Mouse (Mus musculus) limb, embryonic 14.5 days (tissue): ENCODE data around the gene Gm10273. TPM values are rescaled to one million over a fixed set of nuclear protein-coding genes. Genes with fewer than 3 reads are reported as not detected.
"Not testable (repeated sequence)": the region's sequence is repeated elsewhere in the genome, so short reads cannot be mapped to it uniquely, and the experiment has no call there.

ENCODE experiments used
- ATAC-seq: fragments of 200-750 bp; cut with Nextera tagmentation; 2 replicates; pipeline ENCODE4 v1.8.0; 2017; ENCODE audit warnings: low read depth, moderate number of reproducible peaks, moderate TSS enrichment; ENCODE audit not compliant: low FRiP score
- DNase-seq: peaks from one replicate; pipeline ENCODE4 v3.0.0-alpha.2; 2015; ENCODE audit warnings: low spot score
- H3K27ac ChIP-seq: fragments of 300-500 bp; sonication (generic); replicated peaks from 2 replicates; pipeline ENCODE4 v1.5.1; 2014; ENCODE audit warnings: low read depth, mild to moderate bottlenecking, low read length, moderate library complexity, mixed read lengths
- H3K27me3 ChIP-seq: fragments of 300-500 bp; sonication (generic); 2 replicates; pipeline ENCODE4 v1.6.1; 2014; ENCODE audit warnings: low read length, mixed read lengths; ENCODE audit not compliant: control insufficient read depth, insufficient read depth
- H3K36me3 ChIP-seq: fragments of 300-500 bp; sonication (generic); 2 replicates; pipeline ENCODE4 v1.6.1; 2014; ENCODE audit warnings: mild to moderate bottlenecking, low read length, moderate library complexity, mixed read lengths; ENCODE audit not compliant: control insufficient read depth, insufficient read depth
- H3K4me1 ChIP-seq: fragments of 300-500 bp; sonication (generic); 2 replicates; pipeline ENCODE4 v1.6.1; 2014; ENCODE audit warnings: antibody characterized with exemption, low read length, mixed read lengths; ENCODE audit not compliant: control insufficient read depth, insufficient read depth
- H3K4me2 ChIP-seq: fragments of 300-500 bp; sonication (generic); replicated peaks from 2 replicates; pipeline ENCODE4 v1.6.1; 2014; ENCODE audit warnings: low read depth, mild to moderate bottlenecking, low read length, moderate library complexity; ENCODE audit not compliant: severe bottlenecking
- H3K4me3 ChIP-seq: fragments of 300-500 bp; sonication (generic); replicated peaks from 2 replicates; pipeline ENCODE4 v1.5.1; 2014; ENCODE audit warnings: low read length
- H3K9ac ChIP-seq: fragments of 300-500 bp; sonication (generic); 2 replicates; pipeline ENCODE4 v1.6.1; 2014; ENCODE audit warnings: mild to moderate bottlenecking, low read depth, low read length, moderate library complexity; ENCODE audit not compliant: severe bottlenecking
- H3K9me3 ChIP-seq: fragments of 300-500 bp; sonication (generic); 2 replicates; pipeline ENCODE4 v1.6.1; 2016; ENCODE audit warnings: low read length; ENCODE audit not compliant: control insufficient read depth
- POLR2A ChIP-seq: fragments of 200-500 bp; IDR thresholded peaks from 2 replicates; pipeline ENCODE4 v1.8.0; 2012; ENCODE audit warnings: inconsistent platforms, mild to moderate bottlenecking, moderate library complexity, borderline replicate concordance; ENCODE audit not compliant: insufficient read depth, insufficient read length; ENCODE audit errors: extremely low read depth
- WGBS: fragments of 180-500 bp; shearing (Covaris S2); extraction: QIAGEN DNeasy Blood & Tissue Kit; methylation state at CpG from one replicate; pipeline ENCODE4 v1.1.7; 2014; 5-methylcytosine and 5-hydroxymethylcytosine counted together
- polyA plus RNA-seq, 2 experiments: library from polyadenylated mRNA; depleted of rRNA in 1 of 2; stranded (reverse) in 1 of 2; unstranded in 1 of 2; fragments of >200 nt; fragmentation: Nextera tagmentation in 1 of 2; extraction: Ambion mirVana in 1 of 2; gene quantifications; 2 replicates each; pipeline versions ENCODE4 v1.2.1 to v1.2.3; 2012 to 2014

Gene Gm10273
- polyA plus RNA-seq, 2 experiments: 6.5 to 8.2 TPM

DNA sequence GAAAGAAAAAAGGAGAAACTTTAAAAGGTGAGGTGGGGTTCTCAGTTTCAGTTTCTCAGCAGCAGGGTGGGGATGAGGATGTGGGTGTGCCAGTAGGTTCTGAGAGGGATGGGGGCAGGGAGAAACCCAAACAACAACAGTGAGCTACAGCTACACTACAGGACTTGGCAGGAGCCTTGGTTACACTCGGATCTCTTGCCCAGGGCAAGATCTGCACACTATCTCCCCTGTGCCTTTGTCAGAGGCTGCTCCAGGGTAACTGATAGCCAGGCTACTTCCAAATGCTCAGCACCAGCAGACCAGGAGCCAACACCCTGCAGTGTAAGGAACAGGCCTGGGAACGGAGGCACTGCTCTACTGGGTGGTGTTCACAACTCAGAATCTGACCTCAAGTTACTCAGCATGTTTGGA, 15.0 kb upstream of the Gm10273 start:
- DNase-seq: no peak
- Histone ChIP-seq H3K9ac (no peak overlapping the region), H3K4me3 (no peak overlapping the region), H3K4me1 (no peaks in the 10 kb centered on the region), H3K27me3 (no peaks in the 10 kb centered on the region), H3K36me3 (no peaks in the 10 kb centered on the region), H3K4me2 (no peak overlapping the region), H3K27ac (no peak overlapping the region), H3K9me3 (no peaks in the 10 kb centered on the region)
- TF ChIP-seq POLR2A: no peak
- no peak; the same call in 1 of the 2 replicates for ATAC-seq
- WGBS: 73% methylated on average over 2 of the region's 2 CpGs

DNA sequence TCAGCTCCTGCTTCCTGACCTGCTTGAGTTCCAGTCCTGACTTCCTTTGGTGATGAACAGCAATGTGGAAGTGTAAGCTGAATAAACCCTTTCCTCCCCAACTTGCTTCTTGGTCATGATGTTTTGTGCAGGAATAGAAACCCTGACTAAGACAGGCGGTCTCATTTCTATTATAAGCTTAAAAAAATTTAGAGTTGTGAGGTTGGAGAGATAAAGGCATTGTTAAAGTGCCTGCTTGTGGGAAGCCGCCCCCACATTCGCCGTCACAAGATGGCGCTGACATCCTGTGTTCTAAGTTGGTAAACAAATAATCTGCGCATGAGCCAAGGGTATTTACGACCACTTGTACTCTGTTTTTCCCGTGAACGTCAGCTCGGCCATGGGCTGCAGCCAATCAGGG, 13.9 kb upstream of the Gm10273 start:
- ATAC-seq, H3K4me1 ChIP-seq, H3K4me3 ChIP-seq, H3K9ac ChIP-seq, H3K9me3 ChIP-seq, H3K27ac ChIP-seq, H3K4me2 ChIP-seq, H3K27me3 ChIP-seq, DNase-seq, H3K36me3 ChIP-seq: not testable (repeated sequence)
- WGBS: 80% methylated on average over 6 of the region's 10 CpGs

GRCm38 (mm10) chr10:59386951-59387350, 8.5 kb upstream of the Gm10273 start:
- H3K36me3 ChIP-seq: no peaks in the 10 kb centered on the region
- no peak overlapping the region for H3K4me3 ChIP-seq
- no peaks in the 10 kb centered on the region for H3K4me1 ChIP-seq
- WGBS: 79% methylated on average over 7 of the region's 8 CpGs
- H3K27ac ChIP-seq: no peak overlapping the region
- peaks cover 16% of the 10 kb centered on the region; the same call in 1 of the 2 replicates for H3K9me3 ChIP-seq
- DNase-seq (no peak), ATAC-seq (no peak)
- no peak overlapping the region for H3K9ac ChIP-seq
- no peak for TF ChIP-seq POLR2A
- H3K4me2 ChIP-seq: no peak overlapping the region
- no peaks in the 10 kb centered on the region for H3K27me3 ChIP-seq

- no peak overlapping the region for H3K4me3 ChIP-seq
Measured at GRCm38 (mm10) chr10:59389652-59390051, 5.8 kb upstream of the Gm10273 start.

DNA sequence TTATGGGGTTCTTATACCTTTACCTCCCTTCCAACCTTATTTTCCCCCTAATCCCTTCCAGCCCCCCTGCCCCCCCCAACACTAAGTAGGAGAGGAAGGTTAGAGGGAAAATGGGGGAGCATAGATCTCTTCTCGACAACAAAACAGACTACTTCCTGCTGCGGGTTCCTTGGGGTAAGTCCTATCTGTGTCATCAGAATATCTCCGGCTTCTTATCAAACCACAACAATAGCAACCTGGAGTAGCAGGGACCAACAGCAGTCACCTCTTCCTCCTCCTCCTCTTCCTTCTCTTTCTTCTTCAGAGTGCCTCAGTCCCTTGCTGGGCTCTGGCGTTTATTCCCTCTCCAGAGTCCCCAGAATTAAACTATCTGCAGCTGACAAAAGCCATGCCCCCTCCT, 3.5 kb upstream of the Gm10273 start:
- Histone ChIP-seq H3K4me1 (no peaks in the 10 kb centered on the region), H3K27me3 (no peaks in the 10 kb centered on the region), H3K4me2 (no peak overlapping the region), H3K9ac (no peak overlapping the region), H3K27ac (no peak overlapping the region), H3K9me3 (peaks cover 16% of the 10 kb centered on the region; the same call in 1 of the 2 replicates), H3K36me3 (no peaks in the 10 kb centered on the region), H3K4me3 (no peak overlapping the region)
- 65% methylated on average over 4 of the region's 4 CpGs for WGBS
- no peak for TF ChIP-seq POLR2A
- ATAC-seq (no peak), DNase-seq (no peak)

More at GRCm38 (mm10) chr10:59389652-59390051, 5.8 kb upstream of the Gm10273 start:
- Histone ChIP-seq H3K4me2 (no peak overlapping the region), H3K9ac (no peak overlapping the region), H3K27me3 (no peaks in the 10 kb centered on the region), H3K27ac (no peak overlapping the region), H3K9me3 (peaks cover 16% of the 10 kb centered on the region; the same call in 1 of the 2 replicates), H3K36me3 (no peaks in the 10 kb centered on the region), H3K4me1 (no peaks in the 10 kb centered on the region)
- ATAC-seq: no peak
- TF ChIP-seq POLR2A: no peak
- WGBS: 98% methylated on average over 3 of the region's 3 CpGs
- DNase-seq: no peak
